Mouse (Mus musculus): ENCODE results near the gene Crtac1. TPM values are rescaled to one million over a fixed set of nuclear protein-coding genes. Genes with fewer than 3 reads are reported as not detected.
A peak's percentile ranks its signal among the peaks of the same experiment; 100 is the strongest.

Crtac1 gene
- total RNA-seq, 2 experiments from 2014 or later, result 62.9 to 72.8 TPM

GRCm38 (mm10) chr19:42443887-42444409 lies 12.4 kb upstream of the Crtac1 start:
- peak; percentile 36 to 45 for DNase-seq (ENCODE audit: extremely low spot score in 1 of 2, low spot score in 2 of 2)
- TF ChIP-seq CTCF (IDR thresholded peaks at IDR 0.05), result peak; percentile 91
- intact Hi-C loops (cut with DNase I), result loop anchor here (5.0 kb wide), 1 partner anchor 237 kb away; no protein-coding TSS in a partner anchor
- no peak overlapping the region for H3K4me3 ChIP-seq
- no peak overlapping the region for H3K27ac ChIP-seq

DNA sequence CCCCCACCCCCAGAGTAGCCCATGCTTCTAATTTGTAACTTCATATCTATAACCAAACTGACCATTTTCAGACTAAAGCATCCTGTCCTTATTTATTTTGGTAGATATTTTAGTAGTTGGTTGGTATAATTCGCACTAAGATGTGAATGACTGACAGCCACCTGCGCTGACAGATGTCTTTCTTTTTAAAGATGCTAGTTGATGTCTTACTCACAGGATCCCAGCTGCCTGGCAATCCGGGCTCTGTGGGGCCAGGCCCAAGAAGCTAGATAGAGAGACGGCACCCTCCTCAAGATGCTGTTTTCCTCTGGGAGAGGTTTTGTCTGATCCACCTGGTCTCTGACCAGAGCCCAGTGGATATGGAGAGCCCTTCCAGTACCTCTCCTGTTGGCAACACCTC lies 11.7 kb upstream of the Crtac1 start:
- intact Hi-C loops (cut with DNase I), result loop anchor here (5.0 kb wide), 1 partner anchor 236 kb away; no protein-coding TSS in a partner anchor
- TF ChIP-seq CTCF (IDR thresholded peaks at IDR 0.05), result no peak

GRCm38 (mm10) chr19:42442246-42443197 lies 10.9 kb upstream of the Crtac1 start:
- TF ChIP-seq CTCF (IDR thresholded peaks at IDR 0.05), result no peak
- no peak overlapping the region for H3K4me3 ChIP-seq
- H3K27ac ChIP-seq, result no peak overlapping the region
- intact Hi-C loops (cut with DNase I), result loop anchor here (5.0 kb wide), 1 partner anchor 235 kb away; no protein-coding TSS in a partner anchor
- no peak for DNase-seq (ENCODE audit: extremely low spot score in 1 of 2, low spot score in 2 of 2)

More for the DNA sequence above, 11.7 kb upstream of the Crtac1 start:
- DNase-seq (ENCODE audit: extremely low spot score in 1 of 2, low spot score in 2 of 2), result no peak
- H3K4me3 ChIP-seq, result no peak overlapping the region
- H3K27ac ChIP-seq, result no peak overlapping the region

- Histone ChIP-seq H3K27ac (no peak overlapping the region), H3K4me3 (no peak overlapping the region)
- intact Hi-C loops (cut with DNase I), result loop anchor here (5.0 kb wide), 1 partner anchor 233 kb away; no protein-coding TSS in a partner anchor
- peak; percentile 62 for TF ChIP-seq CTCF (IDR thresholded peaks at IDR 0.05)
- DNase-seq (ENCODE audit: extremely low spot score in 1 of 2, low spot score in 2 of 2), result no peak
Observed at GRCm38 (mm10) chr19:42440089-42440488, 8.5 kb upstream of the Crtac1 start.

- intact Hi-C loops (cut with DNase I), result loop anchor here (2.0 to 10.0 kb wide), 3 partner anchors 123 to 305 kb away; no protein-coding TSS in a partner anchor
- DNase-seq (ENCODE audit: extremely low spot score in 1 of 2, low spot score in 2 of 2), result no peak
- H3K27ac ChIP-seq, result no peak overlapping the region
- H3K4me3 ChIP-seq, result no peak overlapping the region
- TF ChIP-seq CTCF (IDR thresholded peaks at IDR 0.05), result peak; percentile 32
Observed at GRCm38 (mm10) chr19:42439353-42439752, 7.8 kb upstream of the Crtac1 start.

GRCm38 (mm10) chr19:42435621-42436020 lies 4.0 kb upstream of the Crtac1 start:
- intact Hi-C loops (cut with DNase I), result loop anchor here (5.0 to 10.0 kb wide), 2 partner anchors 222 to 309 kb away; no protein-coding TSS in a partner anchor
- H3K4me3 ChIP-seq, result no peak overlapping the region
- no peak for TF ChIP-seq CTCF (IDR thresholded peaks at IDR 0.05)
- H3K27ac ChIP-seq, result no peak overlapping the region
- no peak for DNase-seq (ENCODE audit: extremely low spot score in 1 of 2, low spot score in 2 of 2)

- TF ChIP-seq CTCF (IDR thresholded peaks at IDR 0.05), result no peak
- Histone ChIP-seq H3K27ac (peak overlapping the region; percentile 91), H3K4me3 (peak overlapping the region; percentile 65)
- intact Hi-C loops (cut with DNase I), result loop anchor here (10.0 kb wide), 1 partner anchor 312 kb away; no protein-coding TSS in a partner anchor
- DNase-seq (ENCODE audit: extremely low spot score in 1 of 2, low spot score in 2 of 2), result no peak
Observed at GRCm38 (mm10) chr19:42432761-42433160, 1.2 kb upstream of the Crtac1 start.

DNA sequence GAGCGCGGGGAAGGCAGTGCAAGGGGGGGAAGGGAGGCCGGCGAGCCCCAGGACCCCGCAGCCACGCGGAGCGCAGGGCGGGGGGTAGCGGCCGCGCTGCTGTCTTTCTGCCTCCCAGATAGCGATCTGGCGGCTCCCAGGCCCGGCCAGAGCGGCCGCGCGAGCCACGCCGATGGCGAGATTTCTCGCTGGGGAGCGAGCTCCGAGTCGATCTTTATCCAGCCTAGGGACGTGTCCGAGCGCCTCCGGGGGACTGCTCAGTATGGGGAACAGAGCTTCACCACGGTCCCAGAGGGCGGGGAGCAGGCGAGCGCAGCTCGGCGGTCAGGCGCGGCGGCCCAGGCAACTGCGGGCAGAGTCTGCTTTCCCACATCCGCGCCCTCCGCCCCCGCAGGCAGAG lies 608 bp upstream of the Crtac1 start:
- intact Hi-C loops (cut with DNase I), result loop anchor here (10.0 kb wide), 1 partner anchor 313 kb away; no protein-coding TSS in a partner anchor
- no peak; the same call in 1 of the 2 replicates for TF ChIP-seq CTCF (IDR thresholded peaks at IDR 0.05)
- Histone ChIP-seq H3K4me3 (peak overlapping the region; percentile 65), H3K27ac (peak overlapping the region; percentile 91)
- DNase-seq (ENCODE audit: extremely low spot score in 1 of 2, low spot score in 2 of 2), result peak; percentile 45 to 57

- DNase-seq (ENCODE audit: extremely low spot score in 1 of 2, low spot score in 2 of 2), result peak; percentile 29 to 39
- intact Hi-C loops (cut with DNase I), result loop anchor here (1.0 to 10.0 kb wide), 4 partner anchors 51 to 314 kb away; partner anchors contain the start of gene R3hcc1l
- peak overlapping the region; percentile 65 for H3K4me3 ChIP-seq
- H3K27ac ChIP-seq, result peak overlapping the region; percentile 91
- no peak for TF ChIP-seq CTCF (IDR thresholded peaks at IDR 0.05)
Observed at GRCm38 (mm10) chr19:42430981-42431380, 602 bp downstream of the Crtac1 start.

GRCm38 (mm10) chr19:42429410-42429809 lies 2.2 kb downstream of the Crtac1 start:
- peak; percentile 66 to 75 for DNase-seq (ENCODE audit: extremely low spot score in 1 of 2, low spot score in 2 of 2)
- TF ChIP-seq CTCF (IDR thresholded peaks at IDR 0.05), result peak; percentile 83
- intact Hi-C loops (cut with DNase I), result loop anchor here (5.0 kb wide), 1 partner anchor 87 kb away; no protein-coding TSS in a partner anchor
- no peak overlapping the region for H3K27ac ChIP-seq
- no peak overlapping the region for H3K4me3 ChIP-seq

DNA sequence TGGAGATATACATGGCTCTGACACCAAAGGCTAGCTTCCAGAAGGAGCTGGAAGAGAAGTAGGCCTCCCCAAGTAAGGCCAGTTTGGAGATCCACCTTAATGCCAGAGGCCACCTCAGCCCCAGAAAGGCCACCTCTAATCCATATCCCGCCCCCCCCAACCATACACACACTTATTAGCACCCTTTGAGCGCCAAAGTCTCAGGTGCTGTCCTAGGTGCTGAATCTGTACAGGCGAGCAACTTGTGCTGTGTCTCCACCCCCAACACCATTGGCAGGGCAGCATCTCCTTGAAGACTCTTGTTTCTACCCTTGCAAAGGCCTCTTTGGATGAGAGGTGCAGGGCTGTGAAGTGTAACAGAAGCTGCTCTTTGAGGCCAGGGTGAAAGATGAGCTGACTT lies 6.4 kb downstream of the Crtac1 start:
- TF ChIP-seq CTCF (IDR thresholded peaks at IDR 0.05), result no peak
- Histone ChIP-seq H3K4me3 (no peak overlapping the region), H3K27ac (no peak overlapping the region)
- DNase-seq (ENCODE audit: extremely low spot score in 1 of 2, low spot score in 2 of 2), result no peak
- intact Hi-C loops (cut with DNase I), result loop anchor here (5.0 kb wide), 1 partner anchor 83 kb away; no protein-coding TSS in a partner anchor
